Mouse (Mus musculus) midbrain, embryonic 14.5 days (tissue): ENCODE measurements around the gene Tmem262. TPM values are rescaled to one million over a fixed set of nuclear protein-coding genes. Genes with fewer than 3 reads are reported as not detected.

ENCODE experiments used
- ATAC-seq: fragments of 200-750 bp; cut with Nextera tagmentation; 2 replicates; pipeline ENCODE4 v1.8.0; 2017; ENCODE audit warnings: moderate number of reproducible peaks, moderate library complexity; ENCODE audit not compliant: low FRiP score, low TSS enrichment
- DNase-seq: peaks from one replicate; pipeline ENCODE4 v3.0.0-alpha.2; 2015
- H3K27ac ChIP-seq: fragments of 300-500 bp; sonication (generic); replicated peaks from 2 replicates; pipeline ENCODE4 v1.5.1; 2014; ENCODE audit warnings: mild to moderate bottlenecking, low read depth, low read length, moderate library complexity
- H3K27me3 ChIP-seq: fragments of 300-500 bp; sonication (generic); 2 replicates; pipeline ENCODE4 v1.6.1; 2014; ENCODE audit warnings: low read length, control low read depth, mixed read lengths; ENCODE audit not compliant: control insufficient read depth, insufficient read depth
- H3K36me3 ChIP-seq: fragments of 300-500 bp; sonication (generic); 2 replicates; pipeline ENCODE4 v1.6.1; 2014; ENCODE audit warnings: low read length, control low read depth; ENCODE audit not compliant: control insufficient read depth, insufficient read depth
- H3K4me1 ChIP-seq: fragments of 300-500 bp; sonication (generic); 2 replicates; pipeline ENCODE4 v1.6.1; 2014; ENCODE audit warnings: mild to moderate bottlenecking, antibody characterized with exemption, low read length, control low read depth; ENCODE audit not compliant: control insufficient read depth, insufficient read depth
- H3K4me2 ChIP-seq: fragments of 300-500 bp; sonication (generic); 2 replicates; pipeline ENCODE4 v1.6.1; 2014; ENCODE audit warnings: mild to moderate bottlenecking, low read length, moderate library complexity
- H3K4me3 ChIP-seq: fragments of 300-500 bp; sonication (generic); replicated peaks from 2 replicates; pipeline ENCODE4 v1.5.1; 2014; ENCODE audit warnings: low read depth, low read length
- H3K9ac ChIP-seq: fragments of 300-500 bp; sonication (generic); replicated peaks from 2 replicates; pipeline ENCODE4 v1.6.1; 2014; ENCODE audit warnings: mild to moderate bottlenecking, low read length, moderate library complexity
- H3K9me3 ChIP-seq: fragments of 300-500 bp; sonication (generic); 2 replicates; pipeline ENCODE4 v1.6.1; 2016; ENCODE audit warnings: low read length, control low read depth, mixed read lengths; ENCODE audit not compliant: control insufficient read depth
- WGBS: fragments of 180-500 bp; shearing (Covaris S2); extraction: QIAGEN DNeasy Blood & Tissue Kit; methylation state at CpG from one replicate; pipeline ENCODE4 v1.1.7; 2014; 5-methylcytosine and 5-hydroxymethylcytosine counted together
- polyA plus RNA-seq: library from polyadenylated mRNA; unstranded; fragments of >200 nt; fragmentation: Nextera tagmentation; extraction: Ambion mirVana; gene quantifications from 2 replicates; pipeline ENCODE4 v1.2.1, GENCODE M21; 2014

Gene Tmem262
- polyA plus RNA-seq, 1 experiment from 2014 or later: not detected

GRCm38 (mm10) chr19:6057313-6058096 lies 22.3 kb upstream of the Tmem262 start, which contains the start of the genes Mrpl49 and Fau:
Gene Mrpl49 (minus strand): TSS chr19:6057785.
Gene Fau (plus strand): TSS chr19:6057844.
- peak within 1 kb of the TSS; percentile 84 for H3K27ac ChIP-seq

GRCm38 (mm10) chr19:6058513-6058912 lies 21.3 kb upstream of the Tmem262 start:
- Histone ChIP-seq H3K36me3 (peaks cover 30% of the 10 kb centered on the region), H3K4me3 (peak overlapping the region; percentile 81), H3K4me2 (peak overlapping the region; percentile 87), H3K9ac (peak overlapping the region; percentile 79), H3K27ac (no peak overlapping the region), H3K4me1 (peaks cover 25% of the 10 kb centered on the region), H3K27me3 (no peaks in the 10 kb centered on the region), H3K9me3 (no peaks in the 10 kb centered on the region)
- ATAC-seq (no peak), DNase-seq (no peak)
- 33% methylated on average over 5 of the region's 5 CpGs for WGBS

More at GRCm38 (mm10) chr19:6057313-6058096, 22.3 kb upstream of the Tmem262 start, which contains the start of the genes Mrpl49 and Fau:
- ATAC-seq (peak; percentile 91), DNase-seq (peak; percentile 100)
- H3K9me3 ChIP-seq: no peaks in the 10 kb centered on the region
- H3K27me3 ChIP-seq: no peaks in the 10 kb centered on the region
- peak within 1 kb of the TSS; percentile 81 for H3K4me3 ChIP-seq
- H3K4me1 ChIP-seq: peaks cover 17% of the 10 kb centered on the region
- peaks cover 40% of the 10 kb centered on the region for H3K36me3 ChIP-seq
- H3K4me2 ChIP-seq: peak within 1 kb of the TSS; percentile 87
- under 1% methylated on average over 63 of the region's 63 CpGs for whole genome bisulfite sequencing
- peak within 1 kb of the TSS; percentile 79 for H3K9ac ChIP-seq

GRCm38 (mm10) chr19:6058966-6059365 lies 20.9 kb upstream of the Tmem262 start:
- no peak for DNase-seq
- Histone ChIP-seq H3K4me1 (peaks cover 25% of the 10 kb centered on the region), H3K9me3 (no peaks in the 10 kb centered on the region), H3K27ac (no peak overlapping the region), H3K36me3 (peaks cover 25% of the 10 kb centered on the region), H3K4me3 (peak overlapping the region; percentile 81), H3K4me2 (peak overlapping the region; percentile 87), H3K9ac (no peak overlapping the region), H3K27me3 (no peaks in the 10 kb centered on the region)
- WGBS: 89% methylated on average over 5 of the region's 5 CpGs
- no peak for ATAC-seq

- Histone ChIP-seq H3K9me3 (no peaks in the 10 kb centered on the region), H3K4me2 (peak within 1 kb of the TSS; percentile 100), H3K36me3 (peaks cover 7% of the 10 kb centered on the region), H3K4me3 (peak within 1 kb of the TSS; percentile 77), H3K27ac (peak within 1 kb of the TSS; percentile 89), H3K9ac (peak within 1 kb of the TSS; percentile 91), H3K4me1 (peaks cover 27% of the 10 kb centered on the region), H3K27me3 (no peaks in the 10 kb centered on the region)
- ATAC-seq: peak; percentile 35
- under 1% methylated on average over 58 of the region's 58 CpGs for WGBS
- peak; percentile 95 for DNase-seq
Measured at GRCm38 (mm10) chr19:6061021-6061533, 18.8 kb upstream of the Tmem262 start, which contains the start of gene Znhit2. Gene Znhit2 (plus strand): TSS chr19:6061192.

GRCm38 (mm10) chr19:6061641-6062302 lies 18.1 kb upstream of the Tmem262 start:
- DNase-seq: peak; percentile 47
- Histone ChIP-seq H3K9me3 (no peaks in the 10 kb centered on the region), H3K27me3 (no peaks in the 10 kb centered on the region), H3K4me3 (peak overlapping the region; percentile 77), H3K4me1 (peaks cover 31% of the 10 kb centered on the region), H3K27ac (peak overlapping the region; percentile 89), H3K9ac (peak overlapping the region; percentile 91), H3K4me2 (peak overlapping the region; percentile 100), H3K36me3 (peaks cover 7% of the 10 kb centered on the region)
- 1% methylated on average over 44 of the region's 44 CpGs for WGBS
- no peak for ATAC-seq

- Histone ChIP-seq H3K4me2 (peak overlapping the region; percentile 100), H3K4me3 (peak overlapping the region; percentile 77), H3K36me3 (peaks cover 7% of the 10 kb centered on the region), H3K27ac (peak overlapping the region; percentile 89; the same call in 1 of the 2 replicates), H3K9me3 (no peaks in the 10 kb centered on the region), H3K27me3 (no peaks in the 10 kb centered on the region), H3K4me1 (peaks cover 31% of the 10 kb centered on the region), H3K9ac (peak overlapping the region; percentile 91; the same call in 1 of the 2 replicates)
- no peak for DNase-seq
- 70% methylated on average over 5 of the region's 5 CpGs for WGBS
- ATAC-seq: no peak
Measured at GRCm38 (mm10) chr19:6062418-6062817, 17.4 kb upstream of the Tmem262 start.

- 96% methylated on average over 6 of the region's 6 CpGs for WGBS
- H3K4me2 ChIP-seq: peak overlapping the region; percentile 100; the same call in 1 of the 2 replicates
Measured at GRCm38 (mm10) chr19:6063081-6063480, 16.8 kb upstream of the Tmem262 start.

GRCm38 (mm10) chr19:6066571-6066970 lies 13.3 kb upstream of the Tmem262 start:
- Histone ChIP-seq H3K27ac (peak overlapping the region; percentile 90), H3K9ac (peak overlapping the region; percentile 70), H3K4me3 (peak overlapping the region; percentile 58), H3K9me3 (no peaks in the 10 kb centered on the region), H3K27me3 (no peaks in the 10 kb centered on the region), H3K36me3 (peaks cover 30% of the 10 kb centered on the region), H3K4me2 (peak overlapping the region; percentile 94), H3K4me1 (peaks cover 30% of the 10 kb centered on the region)
- 34% methylated on average over 5 of the region's 5 CpGs for WGBS
- DNase-seq (peak; percentile 31), ATAC-seq (no peak)

More at GRCm38 (mm10) chr19:6063081-6063480, 16.8 kb upstream of the Tmem262 start:
- DNase-seq (no peak), ATAC-seq (no peak)
- no peak overlapping the region for H3K4me3 ChIP-seq
- H3K9me3 ChIP-seq: no peaks in the 10 kb centered on the region
- peaks cover 7% of the 10 kb centered on the region for H3K36me3 ChIP-seq
- peaks cover 32% of the 10 kb centered on the region for H3K4me1 ChIP-seq
- no peak overlapping the region for H3K27ac ChIP-seq
- no peaks in the 10 kb centered on the region for H3K27me3 ChIP-seq
- H3K9ac ChIP-seq: no peak overlapping the region
